In genomic region chr11:88524790-88525575, GRCm38 (mm10) we compare ENCODE assay signal across 8 mouse cellular contexts.
DNase-seq lines count a peak whose midpoint lies in the region; ATAC-seq lines count a peak whose summit lies in the region.

No protein-coding gene starts in this region.

- H3K27me3 ChIP-seq in forebrain, embryonic 11.5 days (ENCODE audit: control insufficient read depth, insufficient read depth, low read length): no peaks in the 10 kb centered on the region
- H3K27me3 ChIP-seq in limb, embryonic 13.5 days: no peaks in the 10 kb centered on the region
- H3K27me3 ChIP-seq in neural tube, embryonic 14.5 days (ENCODE audit: control insufficient read depth, insufficient read depth, low read length): no peaks in the 10 kb centered on the region

- 37% methylated on average over 10 of the region's 10 CpGs for WGBS in forebrain, embryonic 11.5 days
- WGBS in limb, embryonic 13.5 days: 30% methylated on average over 10 of the region's 10 CpGs
- 25% methylated on average over 10 of the region's 10 CpGs for WGBS in neural tube, embryonic 14.5 days

- no peaks in the 10 kb centered on the region for H3K9me3 ChIP-seq in forebrain, embryonic 11.5 days (ENCODE audit: control insufficient read depth, low read length)
- no peaks in the 10 kb centered on the region for H3K9me3 ChIP-seq in limb, embryonic 13.5 days
- H3K9me3 ChIP-seq in neural tube, embryonic 14.5 days (ENCODE audit: control insufficient read depth, low read length): no peaks in the 10 kb centered on the region

- H3K4me2 ChIP-seq in forebrain, embryonic 11.5 days (ENCODE audit: low read depth, low read length, severe bottlenecking): no peak overlapping the region
- no peak overlapping the region; the same call in 1 of the 2 replicates for H3K4me2 ChIP-seq in limb, embryonic 13.5 days (replicated peaks)
- H3K4me2 ChIP-seq in neural tube, embryonic 14.5 days (ENCODE audit: low read depth, low read length): no peak overlapping the region

- H3K27ac ChIP-seq in forebrain, embryonic 11.5 days (ENCODE audit: low read depth, low read length): peak overlapping the region; percentile 4; the same call in 1 of the 2 replicates
- peak overlapping the region; percentile 73; the same call in 1 of the 2 replicates for H3K27ac ChIP-seq in limb, embryonic 13.5 days
- peak overlapping the region; percentile 65 for H3K27ac ChIP-seq in neural tube, embryonic 14.5 days (ENCODE audit: low read depth, low read length)

- peak overlapping the region; percentile 12; the same call in 1 of the 2 replicates for H3K9ac ChIP-seq in forebrain, embryonic 11.5 days (ENCODE audit: low read length)
- no peak overlapping the region for H3K9ac ChIP-seq in limb, embryonic 13.5 days
- H3K9ac ChIP-seq in neural tube, embryonic 14.5 days (replicated peaks; ENCODE audit: low read depth, low read length): no peak overlapping the region

- H3K36me3 ChIP-seq in forebrain, embryonic 11.5 days (ENCODE audit: control insufficient read depth, insufficient read depth, low read length): no peaks in the 10 kb centered on the region
- no peaks in the 10 kb centered on the region for H3K36me3 ChIP-seq in limb, embryonic 13.5 days
- H3K36me3 ChIP-seq in neural tube, embryonic 14.5 days (ENCODE audit: control insufficient read depth, insufficient read depth, low read length): no peaks in the 10 kb centered on the region

- peak; percentile 42; the same call in 1 of the 2 replicates for ATAC-seq in forebrain, embryonic 11.5 days (replicated peaks; ENCODE audit: low FRiP score)
- peak; percentile 70 for ATAC-seq in limb, embryonic 13.5 days (ENCODE audit: low FRiP score, low read depth)
- ATAC-seq in neural tube, embryonic 14.5 days (ENCODE audit: low read depth): peak; percentile 64; the same call in 1 of the 2 replicates

- DNase-seq in layer of hippocampus, postnatal 10 days (ENCODE audit: low spot score in 2 of 2): peak; percentile 48 to 57
- no peak for DNase-seq in layer of hippocampus, postnatal 14 days (ENCODE audit: low spot score in 2 of 2)
- DNase-seq in forebrain, embryonic 11.5 days (ENCODE audit: low spot score): no peak
- DNase-seq in heart, postnatal 25 days (ENCODE audit: low spot score): peak; percentile 78
- no peak for DNase-seq in frontal cortex, postnatal 14 days (ENCODE audit: low spot score in 2 of 2)
- no peak for DNase-seq in layer of hippocampus, postnatal 36 days

- intact Hi-C loops in heart, postnatal 25 days (cut with DNase I): loop anchor here (5.0 kb wide), 1 partner anchor 38 kb away; no protein-coding TSS in a partner anchor

- H3K4me1 ChIP-seq in forebrain, embryonic 11.5 days (replicated peaks; ENCODE audit: control insufficient read depth, insufficient read depth, low read length): peaks cover 55% of the 10 kb centered on the region
- H3K4me1 ChIP-seq in limb, embryonic 13.5 days: peaks cover 74% of the 10 kb centered on the region
- H3K4me1 ChIP-seq in neural tube, embryonic 14.5 days (ENCODE audit: control insufficient read depth, insufficient read depth, low read length): peaks cover 69% of the 10 kb centered on the region

- H3K4me3 ChIP-seq in forebrain, embryonic 11.5 days (ENCODE audit: low read depth, low read length): no peak overlapping the region
- H3K4me3 ChIP-seq in limb, embryonic 13.5 days: no peak overlapping the region
- no peak overlapping the region for H3K4me3 ChIP-seq in neural tube, embryonic 14.5 days (ENCODE audit: low read depth, low read length)

Comparison
In these comparisons a context has a peak if more than half of its experiments do, and no peak if none do; other contexts are left out.
1. DNase-seq: peak in layer of hippocampus, postnatal 10 days (2 of 2) and heart, postnatal 25 days (single experiment); none in layer of hippocampus, postnatal 14 days (0 of 2), forebrain, embryonic 11.5 days (single experiment), frontal cortex, postnatal 14 days (0 of 2) and layer of hippocampus, postnatal 36 days (0 of 2).
2. H3K27ac ChIP-seq: peak in every context shown above with its lines; median percentile 73 in limb, embryonic 13.5 days; 65 in neural tube, embryonic 14.5 days; 4 in forebrain, embryonic 11.5 days.
3. Peak in every context shown above with its lines, with median percentiles within 50 percentile points of each other: ATAC-seq.